Mouse (Mus musculus) cortical plate, adult 2 months (tissue): ENCODE measurements around the gene Cacng5. TPM values are rescaled to one million over a fixed set of nuclear protein-coding genes. Genes with fewer than 3 reads are reported as not detected.

Source experiments
- H3K27ac ChIP-seq: fragments of 200-500 bp; 2 replicates; pipeline ENCODE4 v1.5.1; 2012; ENCODE audit warnings: low read length, control low read depth, inconsistent platforms; ENCODE audit not compliant: insufficient read depth
- H3K4me1 ChIP-seq: fragments of 200-500 bp; 2 replicates; pipeline ENCODE4 v1.6.1; 2011; ENCODE audit warnings: low read length; ENCODE audit not compliant: control insufficient read depth, insufficient read depth
- H3K4me3 ChIP-seq: fragments of 200-500 bp; 2 replicates; pipeline ENCODE4 v1.5.1; 2011; ENCODE audit warnings: mild to moderate bottlenecking, low read length, control low read depth; ENCODE audit not compliant: insufficient read depth
- CTCF ChIP-seq: fragments of 200-500 bp; IDR thresholded peaks from 2 replicates; pipeline ENCODE4 v1.5.1; 2011; ENCODE audit warnings: mild to moderate bottlenecking, control low read depth, low read length; ENCODE audit not compliant: insufficient read depth; ENCODE audit errors: extremely low read depth
- POLR2A ChIP-seq: fragments of 200-500 bp; IDR thresholded peaks from 2 replicates; pipeline ENCODE4 v1.6.1; 2011; ENCODE audit warnings: mild to moderate bottlenecking, low read length, control low read depth; ENCODE audit not compliant: insufficient read depth; ENCODE audit errors: extremely low read depth
- polyA plus RNA-seq: library from polyadenylated mRNA; depleted of rRNA; stranded (reverse); fragments of >200 nt; gene quantifications from 2 replicates; pipeline ENCODE4 v1.2.3, GENCODE M21; 2012; rRNA removed

The Cacng5 gene
- 4.0 and 4.4 TPM in 2 replicates for polyA plus RNA-seq

DNA sequence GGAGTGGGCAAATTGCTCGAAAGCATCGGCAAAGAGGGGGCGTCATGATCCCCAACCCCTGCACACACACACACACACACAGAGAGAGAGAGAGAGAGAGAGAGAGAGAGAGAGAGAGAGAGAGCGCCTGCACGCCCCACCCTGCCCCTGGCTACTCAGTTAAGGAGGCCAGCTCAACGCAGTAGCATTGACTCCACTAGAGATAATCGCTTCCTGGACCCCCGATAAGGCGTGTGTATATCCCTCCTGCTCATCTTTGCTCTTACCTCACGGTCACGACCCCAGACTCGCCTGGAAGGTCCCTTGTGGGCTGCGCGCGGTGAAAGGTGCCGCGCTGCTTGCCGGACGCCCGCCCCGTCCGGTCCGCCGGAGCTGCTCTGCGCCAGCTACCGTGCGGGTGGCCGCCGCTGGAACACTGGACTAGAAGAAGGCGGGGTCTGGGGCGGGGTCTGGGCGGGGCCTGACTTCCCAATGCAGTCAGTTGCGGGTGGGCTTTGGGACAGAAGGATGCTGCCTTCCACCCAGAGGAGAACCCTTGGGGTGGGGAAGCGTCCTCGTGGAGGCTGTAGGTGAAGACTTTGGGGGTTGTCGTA lies at the start of gene Cacng5:
TSS of gene Cacng5 (minus strand) at position 422 of the 593 bp plus-strand sequence.
- peak within 1 kb of the TSS; percentile 60 for H3K4me3 ChIP-seq
- H3K27ac ChIP-seq, result no peak within 1 kb of the TSS
- TF ChIP-seq POLR2A, result no peak
- TF ChIP-seq CTCF, result no peak
- H3K4me1 ChIP-seq, result no peaks in the 10 kb centered on the region

DNA sequence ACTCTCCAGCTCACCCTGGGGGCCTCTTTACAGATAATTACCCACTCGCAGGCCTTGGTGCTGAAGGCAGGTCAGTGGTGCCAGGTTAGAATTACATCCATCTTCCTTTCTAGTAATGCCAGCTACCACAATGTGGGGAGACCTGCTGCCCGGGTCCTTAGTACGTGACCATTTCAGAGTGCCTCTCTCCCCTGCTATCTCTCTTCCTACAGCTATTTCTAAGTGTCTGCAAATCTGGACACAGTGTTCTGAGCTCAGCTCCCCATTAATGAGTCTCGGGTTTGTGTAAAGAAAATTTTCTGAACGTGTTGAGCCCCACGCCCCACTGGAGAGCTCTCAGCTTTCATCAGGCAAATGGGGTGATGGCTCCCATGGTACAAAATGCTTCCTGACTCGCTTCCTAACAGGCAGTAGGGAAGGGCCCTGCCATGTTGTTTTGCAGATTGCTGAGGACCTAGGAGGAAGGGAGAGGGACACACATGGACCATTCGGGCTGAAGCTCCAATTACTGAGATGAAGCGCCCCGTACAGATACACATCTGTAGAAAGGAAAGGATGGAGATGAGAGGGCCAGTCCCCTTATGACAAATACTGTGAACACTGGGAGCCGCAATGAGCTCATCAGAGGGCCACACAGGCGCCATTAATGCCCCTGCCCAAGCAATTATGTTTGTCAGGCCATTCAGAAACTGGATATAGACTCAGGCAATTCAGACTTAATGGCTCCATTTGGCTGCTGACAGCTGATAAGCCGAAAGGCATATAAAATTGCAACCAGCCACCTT lies 42.9 kb upstream of the Cacng5 start:
- TF ChIP-seq POLR2A (no peak), CTCF (no peak)
- H3K4me1 ChIP-seq, result no peaks in the 10 kb centered on the region
- no peak overlapping the region for H3K27ac ChIP-seq
- H3K4me3 ChIP-seq, result no peak overlapping the region

- no peak overlapping the region for H3K27ac ChIP-seq
- H3K4me3 ChIP-seq, result no peak overlapping the region
- no peaks in the 10 kb centered on the region; the same call in 1 of the 2 replicates for H3K4me1 ChIP-seq
- TF ChIP-seq CTCF (no peak), POLR2A (no peak)
Measured at GRCm38 (mm10) chr11:107955191-107956062, 40.6 kb upstream of the Cacng5 start.

- H3K4me1 ChIP-seq, result no peaks in the 10 kb centered on the region; the same call in 1 of the 2 replicates
- TF ChIP-seq POLR2A (no peak), CTCF (no peak)
- no peak overlapping the region for H3K4me3 ChIP-seq
- no peak overlapping the region for H3K27ac ChIP-seq
Measured at GRCm38 (mm10) chr11:107951431-107951830, 36.6 kb upstream of the Cacng5 start.

DNA sequence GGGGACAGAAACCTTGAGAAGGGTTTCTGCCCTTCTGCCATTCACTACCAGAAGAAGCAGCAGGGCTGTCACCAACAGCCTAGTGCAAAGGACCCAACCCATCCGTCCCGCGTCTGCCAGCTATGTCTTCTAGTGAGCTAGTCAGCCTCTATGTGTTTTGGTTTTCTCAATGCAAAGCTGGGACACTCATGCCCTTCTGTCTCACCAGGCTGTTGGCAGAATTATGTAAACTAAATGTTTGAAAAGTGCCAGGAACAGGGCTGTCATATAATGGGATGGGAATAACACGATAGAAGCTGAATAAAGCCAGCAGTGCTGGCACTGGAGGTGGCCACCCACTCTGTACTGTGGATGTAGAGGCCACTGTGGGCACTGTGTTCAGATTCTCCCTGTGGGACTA lies 35.8 kb upstream of the Cacng5 start:
- H3K4me3 ChIP-seq, result no peak overlapping the region
- H3K27ac ChIP-seq, result no peak overlapping the region
- TF ChIP-seq POLR2A (no peak), CTCF (no peak)
- no peaks in the 10 kb centered on the region; the same call in 1 of the 2 replicates for H3K4me1 ChIP-seq

DNA sequence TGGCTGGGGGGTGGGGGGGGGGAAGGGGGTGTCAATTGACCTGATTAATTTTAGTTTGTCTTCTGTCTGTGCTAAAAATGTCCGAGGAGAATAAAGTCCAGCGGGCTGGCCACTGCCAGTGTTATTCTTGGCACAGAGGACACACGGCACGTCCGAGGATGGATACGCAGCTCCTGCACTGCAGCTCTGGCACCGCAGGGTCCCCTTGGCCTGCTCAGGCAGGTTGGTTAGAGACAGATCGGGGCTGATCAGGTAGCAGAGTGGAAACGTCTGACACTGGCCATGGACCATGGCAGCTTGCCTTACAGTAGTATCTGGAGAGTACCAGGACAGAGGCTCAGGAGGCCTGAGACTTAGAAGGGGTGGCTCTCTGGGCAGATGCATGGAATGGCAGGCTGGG lies 35.4 kb upstream of the Cacng5 start:
- TF ChIP-seq CTCF (no peak), POLR2A (no peak)
- Histone ChIP-seq H3K4me3 (no peak overlapping the region), H3K4me1 (no peaks in the 10 kb centered on the region; the same call in 1 of the 2 replicates), H3K27ac (no peak overlapping the region)

GRCm38 (mm10) chr11:107947951-107948350 lies 33.1 kb upstream of the Cacng5 start:
- Histone ChIP-seq H3K27ac (no peak overlapping the region), H3K4me1 (no peaks in the 10 kb centered on the region; the same call in 1 of the 2 replicates), H3K4me3 (no peak overlapping the region)
- no peak for TF ChIP-seq POLR2A
- TF ChIP-seq CTCF, result no peak

DNA sequence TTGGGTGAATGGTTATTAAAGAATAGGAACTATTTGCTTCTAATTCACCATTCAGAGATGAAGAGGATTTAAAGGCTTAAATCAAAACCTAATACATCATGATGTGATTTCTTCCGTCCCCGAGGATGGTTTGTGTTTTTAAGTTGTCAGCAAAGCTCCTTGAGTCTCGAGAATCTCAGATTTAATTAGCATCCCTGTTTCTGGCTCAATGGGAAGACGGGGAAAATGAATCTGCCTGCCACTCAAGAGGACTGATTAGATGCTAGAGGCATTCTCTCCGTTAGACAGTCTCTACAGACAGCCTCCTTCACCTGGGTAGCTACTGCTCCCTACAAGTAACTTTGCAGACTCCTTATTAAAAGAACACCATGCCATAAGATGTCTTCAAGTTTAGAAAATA lies 32.0 kb upstream of the Cacng5 start:
- TF ChIP-seq POLR2A (no peak), CTCF (no peak)
- no peak overlapping the region for H3K4me3 ChIP-seq
- H3K27ac ChIP-seq, result no peak overlapping the region
- no peaks in the 10 kb centered on the region; the same call in 1 of the 2 replicates for H3K4me1 ChIP-seq

GRCm38 (mm10) chr11:107936929-107937328 lies 22.1 kb upstream of the Cacng5 start:
- Histone ChIP-seq H3K4me1 (no peaks in the 10 kb centered on the region), H3K4me3 (no peak overlapping the region), H3K27ac (no peak overlapping the region)
- TF ChIP-seq CTCF (no peak), POLR2A (no peak)
